Mouse (Mus musculus): Measurements from ENCODE around the gene Sfrp5.

Gene Sfrp5

GRCm38 (mm10) chr19:42201696-42202381 lies at the start of gene Sfrp5:
TSS of gene Sfrp5 (minus strand) at chr19:42202252.
- DNase-seq, result no peak

GRCm38 (mm10) chr19:42249976-42250914 lies 48.2 kb upstream of the Sfrp5 start:
- no peak for DNase-seq

- DNase-seq, result no peak
Observed at GRCm38 (mm10) chr19:42247519-42247918, 45.5 kb upstream of the Sfrp5 start, which contains the start of gene Golga7b. TSS of gene Golga7b (plus strand) at chr19:42247574.

- no peak for DNase-seq
Observed at GRCm38 (mm10) chr19:42246626-42247025, 44.6 kb upstream of the Sfrp5 start.

GRCm38 (mm10) chr19:42243401-42243800 lies 41.3 kb upstream of the Sfrp5 start:
- DNase-seq, result no peak

GRCm38 (mm10) chr19:42240881-42241280 lies 38.8 kb upstream of the Sfrp5 start:
- DNase-seq, result no peak

- no peak for DNase-seq
Observed at GRCm38 (mm10) chr19:42238341-42238715, 36.3 kb upstream of the Sfrp5 start.

- no peak for DNase-seq
Observed at GRCm38 (mm10) chr19:42237602-42238340, 35.7 kb upstream of the Sfrp5 start.

GRCm38 (mm10) chr19:42230986-42231385 lies 28.9 kb upstream of the Sfrp5 start:
- peak; percentile 5 for DNase-seq

GRCm38 (mm10) chr19:42230288-42230568 lies 28.2 kb upstream of the Sfrp5 start:
- no peak for DNase-seq

- no peak for DNase-seq
Observed at GRCm38 (mm10) chr19:42229499-42230287, 27.6 kb upstream of the Sfrp5 start.

- DNase-seq, result no peak
Observed at GRCm38 (mm10) chr19:42226451-42226850, 24.4 kb upstream of the Sfrp5 start.

GRCm38 (mm10) chr19:42217374-42217763 lies 15.3 kb upstream of the Sfrp5 start:
- no peak for DNase-seq

GRCm38 (mm10) chr19:42216699-42217373 lies 14.8 kb upstream of the Sfrp5 start:
- DNase-seq, result no peak

- DNase-seq, result no peak
Observed at GRCm38 (mm10) chr19:42214601-42215000, 12.5 kb upstream of the Sfrp5 start.

GRCm38 (mm10) chr19:42211936-42212335 lies 9.9 kb upstream of the Sfrp5 start:
- no peak for DNase-seq

- DNase-seq, result no peak
Observed at GRCm38 (mm10) chr19:42209976-42210375, 7.9 kb upstream of the Sfrp5 start.

GRCm38 (mm10) chr19:42209485-42209884 lies 7.4 kb upstream of the Sfrp5 start:
- DNase-seq, result no peak

- no peak for DNase-seq
Observed at GRCm38 (mm10) chr19:42205201-42205600, 3.1 kb upstream of the Sfrp5 start.

- DNase-seq, result peak; percentile 23
Observed at GRCm38 (mm10) chr19:42204306-42204705, 2.3 kb upstream of the Sfrp5 start.

GRCm38 (mm10) chr19:42202467-42202866 lies 415 bp upstream of the Sfrp5 start:
- DNase-seq, result no peak

GRCm38 (mm10) chr19:42198026-42198425 lies 4.0 kb downstream of the Sfrp5 start:
- no peak for DNase-seq

All from lung, postnatal 36 days (tissue).